Mouse (Mus musculus) ovary, postnatal 36 days (tissue): ENCODE data around the gene Zbtb43.

Source experiments
- DNase-seq: peaks from one replicate; pipeline ENCODE4 v3.0.0; 2022; ENCODE audit warnings: low spot score, mixed read lengths

Gene Zbtb43

DNA sequence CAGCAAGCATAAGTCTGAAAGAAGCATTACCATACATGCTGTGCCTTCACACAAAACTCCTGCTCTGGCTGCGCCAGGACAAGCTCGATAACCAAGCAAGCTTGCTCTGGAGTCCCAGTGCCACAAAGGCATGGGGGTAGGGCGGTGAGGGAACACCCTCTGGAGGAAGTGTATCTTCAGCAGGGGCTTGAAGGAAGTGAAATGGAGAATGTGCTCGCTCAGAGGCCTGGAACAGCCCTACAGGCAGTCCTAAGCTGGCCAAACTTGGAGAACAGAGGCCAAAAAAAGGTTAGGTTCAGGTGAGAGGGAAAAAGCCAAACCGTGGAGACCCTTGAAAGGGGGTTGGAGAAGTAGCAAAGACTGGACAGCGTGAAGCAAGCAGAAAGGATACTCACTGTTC, 39.0 kb downstream of the Zbtb43 start:
- no peak for DNase-seq

DNA sequence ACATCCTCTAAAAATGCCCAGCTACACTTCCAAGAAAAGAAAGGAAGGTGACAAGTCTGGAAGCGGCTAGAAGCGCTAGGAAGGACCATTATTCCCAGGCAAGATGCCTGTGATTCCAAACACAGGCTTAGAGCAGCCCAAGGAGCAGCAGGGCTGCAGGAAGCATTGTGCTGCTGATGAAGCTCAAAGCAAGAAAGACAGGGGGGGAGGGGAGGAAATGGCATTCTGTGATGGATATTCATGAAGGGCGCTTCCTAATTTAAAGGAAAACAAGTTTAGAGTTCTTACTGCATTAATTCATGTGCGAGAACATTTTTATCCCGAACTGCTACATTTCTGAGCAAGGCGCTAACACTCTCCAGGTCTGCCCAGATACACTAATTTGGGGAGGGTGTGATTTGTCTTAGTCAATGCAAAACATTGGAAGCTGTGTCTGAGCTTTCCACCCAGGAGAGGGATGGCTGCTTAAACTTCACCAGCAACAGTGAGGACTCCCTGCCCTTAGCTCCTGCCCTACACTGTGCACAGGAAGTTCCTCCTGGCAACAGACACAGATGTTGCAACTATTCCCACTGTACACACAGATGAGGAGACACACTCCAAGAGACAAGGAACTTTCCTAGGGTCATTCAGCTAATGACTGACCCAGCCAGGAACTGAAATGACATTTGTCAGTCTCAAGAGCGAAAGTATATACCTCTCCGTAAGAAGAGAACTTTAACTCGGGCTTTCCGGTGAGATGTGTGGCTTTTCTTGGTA, 41.5 kb downstream of the Zbtb43 start:
- no peak for DNase-seq

DNA sequence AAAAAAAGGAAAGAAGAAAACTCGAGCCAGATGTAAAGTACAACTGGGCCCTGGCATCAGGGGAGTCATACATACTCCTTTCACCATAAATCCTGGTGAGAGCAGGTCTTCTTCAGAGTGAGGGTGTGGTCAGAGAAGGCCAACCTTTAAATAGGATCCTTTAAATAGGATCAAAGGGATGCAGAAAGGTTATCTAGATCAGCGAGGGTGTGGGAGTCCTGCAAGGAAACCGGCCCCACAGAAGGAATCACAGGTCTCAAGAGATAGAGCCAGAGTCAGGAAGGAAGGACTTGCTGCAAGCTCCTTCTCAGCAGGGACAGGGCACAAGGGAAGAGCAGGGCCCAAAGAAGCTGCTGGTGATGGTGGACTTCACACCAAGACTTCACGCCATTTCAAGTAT, 50.9 kb downstream of the Zbtb43 start:
- no peak for DNase-seq

DNA sequence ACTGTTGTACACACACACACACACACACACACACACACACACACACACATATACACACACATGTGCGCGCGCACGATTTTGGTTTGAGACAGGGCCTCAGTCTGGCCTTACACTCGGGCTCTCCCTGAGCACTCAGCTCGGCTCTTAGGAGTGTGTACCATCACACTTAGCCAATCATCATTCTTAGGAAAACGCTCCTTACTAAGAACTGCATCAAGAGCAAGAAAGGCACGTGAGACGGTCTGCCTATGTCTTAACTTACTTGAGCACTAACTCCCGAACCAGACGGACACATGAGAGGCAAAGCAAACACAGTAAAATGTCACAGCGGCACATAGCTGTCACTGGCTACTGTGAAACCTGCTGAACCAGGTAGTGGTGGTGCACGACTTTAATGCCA, 54.3 kb downstream of the Zbtb43 start:
- no peak for DNase-seq

DNA sequence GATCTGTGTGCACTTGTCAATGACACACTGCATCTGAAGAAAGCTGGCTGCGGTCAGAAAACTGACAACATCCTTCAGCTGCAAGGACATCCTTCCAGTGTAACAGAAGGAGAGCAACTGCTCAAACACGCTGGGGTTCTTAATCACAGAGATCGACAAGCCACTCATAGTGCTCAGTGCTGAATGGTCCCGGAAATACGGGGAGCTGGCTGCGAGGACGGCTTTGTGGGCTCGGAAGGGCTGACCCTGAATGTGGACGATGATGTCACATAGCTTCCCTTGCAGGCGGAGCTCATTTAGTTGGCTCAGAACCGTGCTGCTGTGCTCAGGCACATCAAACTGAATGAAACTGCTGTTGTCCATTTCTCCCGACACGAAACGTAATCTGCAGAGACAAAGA, 56.2 kb downstream of the Zbtb43 start:
- DNase-seq, result no peak

DNA sequence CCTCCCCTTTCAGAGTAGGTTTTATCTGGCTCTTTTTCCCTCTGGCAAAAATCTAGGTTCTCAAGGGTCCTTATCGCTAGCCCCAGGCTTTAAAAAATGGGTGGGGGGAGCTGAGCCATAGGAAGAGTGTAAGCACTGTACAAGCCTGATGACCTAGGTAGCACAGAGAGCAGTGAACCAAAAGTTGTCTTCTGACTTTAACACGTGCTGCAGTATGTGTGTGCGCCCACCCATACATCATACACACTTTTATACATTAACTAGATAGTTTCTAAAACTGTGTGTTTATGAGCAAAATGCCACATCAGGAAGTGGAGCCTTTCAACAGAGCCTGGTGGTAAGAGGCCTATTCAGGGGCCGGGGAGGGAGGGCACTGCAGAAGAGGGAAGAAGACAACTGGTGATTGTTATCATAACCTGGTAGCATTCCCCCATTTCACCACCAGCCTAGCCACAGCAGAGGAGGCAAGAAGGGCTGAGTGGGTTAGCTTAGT, 64.8 kb downstream of the Zbtb43 start:
- DNase-seq, result no peak

DNA sequence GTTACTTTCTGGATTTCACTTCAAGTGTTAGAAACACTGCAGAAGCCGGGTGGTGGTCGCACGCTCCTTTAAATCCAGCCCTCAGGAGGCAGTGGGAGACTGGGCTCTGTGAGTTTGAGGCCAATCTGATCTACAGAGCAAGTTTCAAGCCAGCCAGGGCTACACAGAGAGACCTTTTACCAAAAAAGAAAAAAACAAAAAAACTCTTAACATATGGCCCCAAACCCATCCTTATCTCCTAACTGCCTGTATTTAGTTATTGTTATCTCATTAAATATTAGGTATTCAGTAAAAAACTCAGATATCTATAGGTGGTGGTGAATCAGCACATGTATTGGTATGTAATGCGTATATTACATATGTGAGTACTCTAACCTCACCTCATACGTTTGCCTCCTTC, 65.7 kb downstream of the Zbtb43 start:
- DNase-seq, result no peak

DNA sequence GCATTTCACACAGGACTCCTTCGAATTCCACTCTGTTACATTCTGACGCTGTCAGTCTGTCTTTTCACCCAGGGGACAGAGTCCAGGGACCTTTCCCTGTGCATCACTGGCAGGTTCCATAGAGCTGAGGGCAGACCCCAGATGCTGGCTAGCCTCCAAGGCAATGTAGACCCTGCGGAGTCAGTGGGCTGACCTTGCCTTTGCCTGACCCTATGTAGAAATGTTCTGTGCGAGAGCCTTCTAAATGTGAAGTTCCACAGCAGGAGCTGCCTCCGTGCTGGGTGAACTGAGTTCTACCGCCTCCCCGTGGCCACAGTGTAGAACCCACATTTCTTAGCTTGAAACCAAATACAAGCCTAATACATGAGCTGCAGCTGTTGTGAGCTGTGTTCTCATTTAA, 66.1 kb downstream of the Zbtb43 start:
- peak; percentile 56 for DNase-seq

DNA sequence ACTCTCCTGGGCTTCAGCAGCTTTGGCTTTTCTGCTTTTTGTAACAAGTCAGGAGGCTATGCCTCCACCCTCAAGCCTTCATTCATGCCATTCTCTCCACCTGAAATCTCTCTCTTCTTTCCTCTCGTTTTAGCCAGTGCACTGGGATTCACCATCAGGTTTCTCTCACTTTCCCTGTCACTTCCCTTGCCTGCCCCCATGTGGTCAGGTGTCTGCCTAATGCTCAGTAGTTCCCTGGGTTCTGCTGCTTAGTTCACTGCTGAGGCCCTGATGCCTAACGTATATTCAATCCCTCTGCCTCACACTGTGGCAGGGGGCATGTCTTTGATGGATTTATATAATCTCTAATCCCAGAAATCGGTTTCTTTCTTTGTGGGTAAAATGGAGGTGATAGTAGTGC, 67.1 kb downstream of the Zbtb43 start:
- no peak for DNase-seq

DNA sequence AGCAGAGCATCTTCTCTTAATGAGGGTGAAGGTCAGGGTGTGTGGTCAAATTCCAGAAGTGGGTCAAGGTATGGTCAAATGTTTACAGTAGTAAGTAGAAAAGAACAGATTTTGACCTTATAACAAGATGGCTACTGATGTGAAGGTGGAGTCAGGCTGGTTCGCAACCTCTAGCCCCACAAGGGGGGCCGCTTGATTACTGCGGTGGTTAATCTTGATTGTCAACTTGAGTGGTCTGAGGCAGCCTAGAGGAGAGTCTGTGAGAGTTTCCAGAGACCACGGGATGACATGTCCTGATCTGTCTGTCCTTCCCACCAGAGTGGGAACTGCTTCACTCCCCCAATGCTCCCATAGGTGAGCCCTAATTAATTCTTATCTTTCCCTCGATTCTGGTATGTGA, 67.8 kb downstream of the Zbtb43 start:
- DNase-seq, result no peak
